Mouse (Mus musculus) cerebellum, adult 2 months (tissue): ENCODE results near the gene 3110040M04Rik.
"Not testable (repeated sequence)": the region's sequence is repeated elsewhere in the genome, so short reads cannot be mapped to it uniquely, and the experiment has no call there.

ENCODE experiments used
- CTCF ChIP-seq: fragments of 200-500 bp; IDR thresholded peaks from 2 replicates; pipeline ENCODE4 v1.5.1; 2011; ENCODE audit warnings: low read depth, mild to moderate bottlenecking, control low read depth, low read length, moderate library complexity, borderline replicate concordance; ENCODE audit not compliant: insufficient read depth
- POLR2A ChIP-seq: fragments of 200-500 bp; IDR thresholded peaks from 2 replicates; pipeline ENCODE4 v1.6.1; 2011; ENCODE audit warnings: low read length, control low read depth, borderline replicate concordance; ENCODE audit not compliant: insufficient read depth

DNA sequence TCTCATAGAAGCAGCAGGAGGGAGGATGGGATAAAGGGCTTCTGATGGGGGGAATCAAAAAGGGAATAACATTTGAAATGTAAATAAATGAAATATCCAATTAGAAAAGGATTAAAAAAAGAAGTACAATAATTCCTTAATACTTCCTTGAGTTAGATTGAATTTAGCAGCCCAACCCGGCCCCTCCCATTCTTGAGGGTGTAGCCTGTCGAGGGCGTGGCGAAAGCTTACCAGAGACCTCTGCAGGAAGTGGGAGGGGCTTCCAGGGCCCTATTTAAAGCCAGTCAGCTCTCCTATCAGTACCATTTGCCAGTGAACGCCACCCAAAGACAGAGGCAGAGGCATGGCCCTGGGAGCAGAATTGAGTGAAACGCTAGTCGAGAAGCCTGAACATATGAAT, 11.8 kb upstream of the 3110040M04Rik start, which contains the start of gene Gm8947:
- not testable (repeated sequence) for TF ChIP-seq CTCF, POLR2A
